Mouse (Mus musculus): ENCODE measurements around the gene Tada2b. TPM values are rescaled to one million over a fixed set of nuclear protein-coding genes. Genes with fewer than 3 reads are reported as not detected.
A peak's percentile ranks its signal among the peaks of the same experiment; 100 is the strongest.

The Tada2b gene
- polyA plus RNA-seq, 1 experiment from 2014 or later = 2.6 TPM

GRCm38 (mm10) chr5:36440741-36441140 is 43.3 kb downstream of the Tada2b start:
- Histone ChIP-seq H3K36me3 (ENCODE audit: insufficient read depth, low read length) (no peaks in the 10 kb centered on the region), H3K4me2 (ENCODE audit: low read length) (no peak overlapping the region), H3K4me3 (replicated peaks; ENCODE audit: low read depth, low read length) (no peak overlapping the region), H3K9ac (ENCODE audit: low read depth, low read length) (no peak overlapping the region), H3K9me3 (replicated peaks; ENCODE audit: low read length) (no peaks in the 10 kb centered on the region), H3K27me3 (ENCODE audit: insufficient read depth, low read length) (no peaks in the 10 kb centered on the region), H3K4me1 (replicated peaks; ENCODE audit: insufficient read depth, low read length) (no peaks in the 10 kb centered on the region), H3K27ac (no peak overlapping the region)
- ATAC-seq (replicated peaks; ENCODE audit: low FRiP score, low read depth) (no peak), DNase-seq (ENCODE audit: low spot score) (no peak)
- 69% methylated on average over 3 of the region's 3 CpGs for WGBS
- no peak for TF ChIP-seq CTCF (IDR thresholded peaks at IDR 0.05; ENCODE audit: low read depth)

GRCm38 (mm10) chr5:36436858-36437257 is 47.2 kb downstream of the Tada2b start:
- H3K36me3 ChIP-seq (ENCODE audit: insufficient read depth, low read length) = no peaks in the 10 kb centered on the region
- 76% methylated on average over 4 of the region's 4 CpGs for WGBS
- no peak for TF ChIP-seq CTCF (IDR thresholded peaks at IDR 0.05; ENCODE audit: low read depth)
- no peak overlapping the region for H3K4me2 ChIP-seq (ENCODE audit: low read length)
- no peaks in the 10 kb centered on the region for H3K27me3 ChIP-seq (ENCODE audit: insufficient read depth, low read length)
- H3K9me3 ChIP-seq (replicated peaks; ENCODE audit: low read length) = no peaks in the 10 kb centered on the region
- peak; percentile 13 for DNase-seq (ENCODE audit: low spot score)
- no peak overlapping the region for H3K9ac ChIP-seq (ENCODE audit: low read depth, low read length)
- H3K27ac ChIP-seq = no peak overlapping the region
- no peak for ATAC-seq (replicated peaks; ENCODE audit: low FRiP score, low read depth)
- H3K4me3 ChIP-seq (replicated peaks; ENCODE audit: low read depth, low read length) = no peak overlapping the region
- H3K4me1 ChIP-seq (replicated peaks; ENCODE audit: insufficient read depth, low read length) = no peaks in the 10 kb centered on the region

- H3K4me2 ChIP-seq (ENCODE audit: low read length) = no peak overlapping the region
- H3K4me3 ChIP-seq (replicated peaks; ENCODE audit: low read depth, low read length) = no peak overlapping the region
- DNase-seq (ENCODE audit: low spot score) (no peak), ATAC-seq (replicated peaks; ENCODE audit: low FRiP score, low read depth) (no peak)
- H3K27ac ChIP-seq = no peak overlapping the region
- H3K36me3 ChIP-seq (ENCODE audit: insufficient read depth, low read length) = no peaks in the 10 kb centered on the region
- no peaks in the 10 kb centered on the region for H3K4me1 ChIP-seq (replicated peaks; ENCODE audit: insufficient read depth, low read length)
- no peaks in the 10 kb centered on the region for H3K9me3 ChIP-seq (replicated peaks; ENCODE audit: low read length)
- H3K27me3 ChIP-seq (ENCODE audit: insufficient read depth, low read length) = no peaks in the 10 kb centered on the region
- WGBS = 65% methylated on average over 9 of the region's 9 CpGs
- H3K9ac ChIP-seq (ENCODE audit: low read depth, low read length) = no peak overlapping the region
- no peak for TF ChIP-seq CTCF (IDR thresholded peaks at IDR 0.05; ENCODE audit: low read depth)
These were observed 49.6 kb downstream of the Tada2b start for GRCm38 (mm10) chr5:36434398-36434967.

- DNase-seq (ENCODE audit: low spot score) (peak; percentile 20), ATAC-seq (replicated peaks; ENCODE audit: low FRiP score, low read depth) (no peak)
- Histone ChIP-seq H3K4me1 (replicated peaks; ENCODE audit: insufficient read depth, low read length) (peaks cover 5% of the 10 kb centered on the region; the same call in 1 of the 2 replicates), H3K4me2 (ENCODE audit: low read length) (no peak overlapping the region), H3K4me3 (replicated peaks; ENCODE audit: low read depth, low read length) (no peak overlapping the region), H3K27ac (no peak overlapping the region), H3K36me3 (ENCODE audit: insufficient read depth, low read length) (no peaks in the 10 kb centered on the region), H3K9me3 (replicated peaks; ENCODE audit: low read length) (no peaks in the 10 kb centered on the region), H3K9ac (ENCODE audit: low read depth, low read length) (no peak overlapping the region), H3K27me3 (ENCODE audit: insufficient read depth, low read length) (no peaks in the 10 kb centered on the region)
- 48% methylated on average over 2 of the region's 2 CpGs for WGBS
- no peak for TF ChIP-seq CTCF (IDR thresholded peaks at IDR 0.05; ENCODE audit: low read depth)
These were observed 52.4 kb downstream of the Tada2b start for GRCm38 (mm10) chr5:36431711-36432110.

- ATAC-seq (replicated peaks; ENCODE audit: low FRiP score, low read depth) (no peak), DNase-seq (ENCODE audit: low spot score) (no peak)
- H3K36me3 ChIP-seq (ENCODE audit: insufficient read depth, low read length) = no peaks in the 10 kb centered on the region
- no peak overlapping the region for H3K4me3 ChIP-seq (replicated peaks; ENCODE audit: low read depth, low read length)
- TF ChIP-seq CTCF (IDR thresholded peaks at IDR 0.05; ENCODE audit: low read depth) = no peak
- H3K4me2 ChIP-seq (ENCODE audit: low read length) = no peak overlapping the region
- peaks cover 5% of the 10 kb centered on the region for H3K4me1 ChIP-seq (replicated peaks; ENCODE audit: insufficient read depth, low read length)
- no peaks in the 10 kb centered on the region for H3K27me3 ChIP-seq (ENCODE audit: insufficient read depth, low read length)
- no peak overlapping the region for H3K9ac ChIP-seq (ENCODE audit: low read depth, low read length)
- no peaks in the 10 kb centered on the region for H3K9me3 ChIP-seq (replicated peaks; ENCODE audit: low read length)
- 84% methylated on average over 3 of the region's 3 CpGs for WGBS
- H3K27ac ChIP-seq = no peak overlapping the region
These were observed 54.5 kb downstream of the Tada2b start for GRCm38 (mm10) chr5:36429551-36429950.

GRCm38 (mm10) chr5:36427831-36428230 is 56.3 kb downstream of the Tada2b start:
- Histone ChIP-seq H3K36me3 (ENCODE audit: insufficient read depth, low read length) (no peaks in the 10 kb centered on the region), H3K9me3 (replicated peaks; ENCODE audit: low read length) (no peaks in the 10 kb centered on the region), H3K27me3 (ENCODE audit: insufficient read depth, low read length) (no peaks in the 10 kb centered on the region), H3K27ac (no peak overlapping the region), H3K9ac (ENCODE audit: low read depth, low read length) (no peak overlapping the region), H3K4me1 (replicated peaks; ENCODE audit: insufficient read depth, low read length) (peaks cover 5% of the 10 kb centered on the region), H3K4me2 (ENCODE audit: low read length) (0 out of 2 replicates have a peak overlapping the region, but pooled peaks have one; percentile 1), H3K4me3 (replicated peaks; ENCODE audit: low read depth, low read length) (no peak overlapping the region)
- DNase-seq (ENCODE audit: low spot score) (peak; percentile 15), ATAC-seq (replicated peaks; ENCODE audit: low FRiP score, low read depth) (no peak; the same call in 1 of the 2 replicates)
- WGBS = 22% methylated on average over 11 of the region's 11 CpGs
- TF ChIP-seq CTCF (IDR thresholded peaks at IDR 0.05; ENCODE audit: low read depth) = no peak

GRCm38 (mm10) chr5:36426404-36426803 is 57.7 kb downstream of the Tada2b start:
- WGBS = 67% methylated on average over 5 of the region's 5 CpGs
- Histone ChIP-seq H3K36me3 (ENCODE audit: insufficient read depth, low read length) (no peaks in the 10 kb centered on the region), H3K4me2 (ENCODE audit: low read length) (no peak overlapping the region), H3K9ac (ENCODE audit: low read depth, low read length) (no peak overlapping the region), H3K27ac (no peak overlapping the region), H3K4me1 (replicated peaks; ENCODE audit: insufficient read depth, low read length) (peaks cover 5% of the 10 kb centered on the region), H3K4me3 (replicated peaks; ENCODE audit: low read depth, low read length) (no peak overlapping the region), H3K27me3 (ENCODE audit: insufficient read depth, low read length) (no peaks in the 10 kb centered on the region), H3K9me3 (replicated peaks; ENCODE audit: low read length) (no peaks in the 10 kb centered on the region)
- TF ChIP-seq CTCF (IDR thresholded peaks at IDR 0.05; ENCODE audit: low read depth) = no peak
- ATAC-seq (replicated peaks; ENCODE audit: low FRiP score, low read depth) (no peak; the same call in 1 of the 2 replicates), DNase-seq (ENCODE audit: low spot score) (no peak)

All from kidney, postnatal 0 days (tissue).